Mouse (Mus musculus) lung, embryonic 14.5 days (tissue): ENCODE results near the gene Jmjd1c. TPM values are rescaled to one million over a fixed set of nuclear protein-coding genes. Genes with fewer than 3 reads are reported as not detected.

ENCODE experiments used
- ATAC-seq: fragments of 200-750 bp; cut with Nextera tagmentation; 2 replicates; pipeline ENCODE4 v1.8.0; 2017; ENCODE audit warnings: mild to moderate bottlenecking, moderate TSS enrichment, moderate library complexity; ENCODE audit not compliant: insufficient read depth
- DNase-seq: peaks from one replicate; pipeline ENCODE4 v3.0.0-alpha.2; 2015
- H3K27ac ChIP-seq: fragments of 300-500 bp; sonication (generic); 2 replicates; pipeline ENCODE4 v1.5.1; 2014; ENCODE audit warnings: low read depth, mild to moderate bottlenecking, moderate library complexity
- H3K27me3 ChIP-seq: fragments of 300-500 bp; sonication (generic); 2 replicates; pipeline ENCODE4 v1.6.1; 2014; ENCODE audit warnings: low read length, control low read depth; ENCODE audit not compliant: insufficient read depth
- H3K36me3 ChIP-seq: fragments of 300-500 bp; sonication (generic); 2 replicates; pipeline ENCODE4 v1.6.1; 2014; ENCODE audit warnings: control low read depth; ENCODE audit not compliant: insufficient read depth
- H3K4me1 ChIP-seq: fragments of 300-500 bp; sonication (generic); 2 replicates; pipeline ENCODE4 v1.6.1; 2014; ENCODE audit warnings: antibody characterized with exemption, control low read depth; ENCODE audit not compliant: insufficient read depth
- H3K4me2 ChIP-seq: fragments of 300-500 bp; sonication (generic); 2 replicates; pipeline ENCODE4 v1.6.1; 2014; ENCODE audit warnings: mild to moderate bottlenecking
- H3K4me3 ChIP-seq: fragments of 300-500 bp; sonication (generic); 2 replicates; pipeline ENCODE4 v1.5.1; 2014; ENCODE audit warnings: low read depth, low read length
- H3K9ac ChIP-seq: fragments of 300-500 bp; sonication (generic); 2 replicates; pipeline ENCODE4 v1.6.1; 2014
- H3K9me3 ChIP-seq: fragments of 300-500 bp; sonication (generic); 2 replicates; pipeline ENCODE4 v1.6.1; 2016; ENCODE audit warnings: low read depth, low read length, control low read depth
- CTCF ChIP-seq: IDR thresholded peaks from 2 replicates; pipeline ENCODE4 v1.5.1; 2016; ENCODE audit warnings: antibody characterized with exemption, low read depth
- WGBS: fragments of 180-500 bp; shearing (Covaris S2); extraction: QIAGEN DNeasy Blood & Tissue Kit; methylation state at CpG from one replicate; pipeline ENCODE4 v1.1.7; 2014; 5-methylcytosine and 5-hydroxymethylcytosine counted together
- polyA plus RNA-seq: library from polyadenylated mRNA; unstranded; fragments of >200 nt; fragmentation: Nextera tagmentation; extraction: Ambion mirVana; gene quantifications from 2 replicates; pipeline ENCODE4 v1.2.1, GENCODE M21; 2014

Jmjd1c gene
- polyA plus RNA-seq, 1 experiment from 2014 or later: 34.9 TPM

DNA sequence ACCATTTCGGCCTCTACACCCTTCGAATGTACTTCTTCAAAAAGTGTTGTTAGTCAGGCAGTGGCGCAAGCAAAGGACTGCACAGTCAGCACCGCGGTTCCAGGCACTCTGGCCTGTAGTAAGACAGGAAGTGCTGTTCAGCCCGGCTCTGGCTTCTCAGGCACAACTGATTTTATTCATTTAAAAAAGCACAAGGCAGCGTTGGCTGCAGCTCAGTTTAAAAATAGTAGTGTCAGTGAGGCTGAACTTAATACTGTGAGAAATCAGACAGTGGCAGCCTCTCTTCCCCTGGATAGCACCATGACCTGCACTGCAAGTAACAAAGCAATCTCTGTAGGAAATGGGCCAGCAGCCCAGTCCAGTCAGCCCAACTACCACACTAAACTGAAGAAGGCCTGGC is 130.2 kb downstream of the Jmjd1c start:
- Histone ChIP-seq H3K4me2 (no peak overlapping the region), H3K27me3 (no peaks in the 10 kb centered on the region), H3K27ac (peak overlapping the region; percentile 54; the same call in 1 of the 2 replicates), H3K9me3 (no peaks in the 10 kb centered on the region), H3K9ac (no peak overlapping the region), H3K4me1 (no peaks in the 10 kb centered on the region), H3K36me3 (peaks cover 45% of the 10 kb centered on the region), H3K4me3 (no peak overlapping the region)
- ATAC-seq (no peak), DNase-seq (peak; percentile 55)
- no peak for TF ChIP-seq CTCF
- WGBS: 62% methylated on average over 7 of the region's 7 CpGs

GRCm38 (mm10) chr10:67226543-67226942 is 130.6 kb downstream of the Jmjd1c start:
- Histone ChIP-seq H3K4me2 (no peak overlapping the region), H3K27me3 (no peaks in the 10 kb centered on the region), H3K36me3 (peaks cover 47% of the 10 kb centered on the region), H3K27ac (peak overlapping the region; percentile 54; the same call in 1 of the 2 replicates), H3K9me3 (no peaks in the 10 kb centered on the region), H3K4me1 (no peaks in the 10 kb centered on the region), H3K4me3 (no peak overlapping the region), H3K9ac (no peak overlapping the region)
- no peak for DNase-seq
- no peak for TF ChIP-seq CTCF
- 81% methylated on average over 14 of the region's 14 CpGs for WGBS
- no peak for ATAC-seq

GRCm38 (mm10) chr10:67230439-67230838 is 134.5 kb downstream of the Jmjd1c start:
- H3K4me1 ChIP-seq: no peaks in the 10 kb centered on the region
- 78% methylated on average over 6 of the region's 6 CpGs for WGBS
- peaks cover 53% of the 10 kb centered on the region for H3K36me3 ChIP-seq
- no peaks in the 10 kb centered on the region for H3K27me3 ChIP-seq
- H3K4me3 ChIP-seq: no peak overlapping the region
- no peak for TF ChIP-seq CTCF
- H3K9ac ChIP-seq: no peak overlapping the region
- DNase-seq (no peak), ATAC-seq (no peak)
- H3K4me2 ChIP-seq: no peak overlapping the region
- H3K9me3 ChIP-seq: no peaks in the 10 kb centered on the region
- H3K27ac ChIP-seq: no peak overlapping the region

DNA sequence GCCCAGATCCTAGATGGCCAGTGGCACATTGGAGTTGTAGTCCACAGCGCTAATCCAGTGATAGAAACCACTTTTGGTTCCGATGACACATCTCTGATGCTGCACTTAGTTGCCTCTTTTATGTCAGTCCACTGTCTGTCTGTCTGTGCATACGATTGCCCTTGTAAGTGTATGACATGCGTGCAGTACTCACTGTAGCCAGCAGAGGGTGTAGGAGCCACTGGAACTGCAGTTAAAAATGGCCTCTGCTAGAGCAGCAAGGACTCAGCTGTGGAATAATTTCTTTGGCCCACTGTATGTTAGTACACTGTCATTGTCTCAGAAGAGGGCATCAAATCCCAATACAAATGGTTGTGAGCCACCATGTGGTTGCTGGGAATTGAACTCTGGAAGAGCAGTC is 151.2 kb downstream of the Jmjd1c start:
- Histone ChIP-seq H3K27me3 (no peaks in the 10 kb centered on the region), H3K4me3 (no peak overlapping the region), H3K4me2 (no peak overlapping the region), H3K4me1 (no peaks in the 10 kb centered on the region), H3K9me3 (no peaks in the 10 kb centered on the region), H3K9ac (no peak overlapping the region), H3K27ac (no peak overlapping the region), H3K36me3 (peaks cover 60% of the 10 kb centered on the region)
- 92% methylated on average over 4 of the region's 4 CpGs for WGBS
- peak; percentile 69 for TF ChIP-seq CTCF
- ATAC-seq: no peak
- peak; percentile 63 for DNase-seq

GRCm38 (mm10) chr10:67249486-67249885 is 153.6 kb downstream of the Jmjd1c start:
- no peak overlapping the region for H3K27ac ChIP-seq

GRCm38 (mm10) chr10:67250846-67251245 is 154.9 kb downstream of the Jmjd1c start:
- WGBS: 92% methylated on average over 6 of the region's 6 CpGs
- Histone ChIP-seq H3K27ac (no peak overlapping the region), H3K4me1 (no peaks in the 10 kb centered on the region), H3K27me3 (no peaks in the 10 kb centered on the region), H3K36me3 (peaks cover 55% of the 10 kb centered on the region), H3K4me3 (no peak overlapping the region), H3K4me2 (no peak overlapping the region), H3K9ac (no peak overlapping the region), H3K9me3 (no peaks in the 10 kb centered on the region)
- TF ChIP-seq CTCF: no peak
- no peak for DNase-seq
- no peak for ATAC-seq

More at GRCm38 (mm10) chr10:67249486-67249885, 153.6 kb downstream of the Jmjd1c start:
- no peak for ATAC-seq
- H3K27me3 ChIP-seq: no peaks in the 10 kb centered on the region
- no peaks in the 10 kb centered on the region for H3K9me3 ChIP-seq
- no peak for TF ChIP-seq CTCF
- no peak overlapping the region for H3K9ac ChIP-seq
- no peak for DNase-seq
- WGBS: 96% methylated on average over 2 of the region's 2 CpGs
- H3K36me3 ChIP-seq: peaks cover 59% of the 10 kb centered on the region
- H3K4me1 ChIP-seq: no peaks in the 10 kb centered on the region
- H3K4me3 ChIP-seq: no peak overlapping the region
- H3K4me2 ChIP-seq: no peak overlapping the region

GRCm38 (mm10) chr10:67252353-67252752 is 156.4 kb downstream of the Jmjd1c start:
- Histone ChIP-seq H3K27ac (no peak overlapping the region), H3K9me3 (no peaks in the 10 kb centered on the region), H3K4me1 (no peaks in the 10 kb centered on the region), H3K4me3 (no peak overlapping the region), H3K9ac (no peak overlapping the region), H3K4me2 (no peak overlapping the region), H3K36me3 (peaks cover 53% of the 10 kb centered on the region), H3K27me3 (no peaks in the 10 kb centered on the region)
- no peak for TF ChIP-seq CTCF
- ATAC-seq (no peak), DNase-seq (no peak)
- WGBS: 66% methylated on average over 5 of the region's 5 CpGs

DNA sequence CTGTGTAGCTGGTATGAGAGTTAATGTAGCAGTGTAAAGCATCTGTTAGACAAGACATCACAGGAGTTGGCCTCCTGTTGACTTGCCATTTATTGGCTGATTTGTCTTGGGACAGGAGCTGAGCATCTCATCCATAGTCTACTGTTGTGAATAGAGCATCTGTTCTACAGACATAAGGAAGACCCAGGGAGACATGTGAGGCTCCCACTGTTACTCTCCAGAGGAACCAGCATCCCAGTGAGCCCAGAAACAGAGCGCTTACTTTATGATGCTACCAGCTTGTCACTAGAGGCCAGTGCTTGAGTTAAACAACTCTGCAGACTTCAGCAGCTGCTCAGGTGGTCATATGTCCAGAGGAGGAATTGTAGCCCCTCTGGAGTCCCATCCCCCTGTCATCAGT is 157.2 kb downstream of the Jmjd1c start:
- ATAC-seq (no peak), DNase-seq (no peak)
- no peak overlapping the region for H3K27ac ChIP-seq
- H3K4me2 ChIP-seq: no peak overlapping the region
- no peaks in the 10 kb centered on the region for H3K4me1 ChIP-seq
- peaks cover 55% of the 10 kb centered on the region for H3K36me3 ChIP-seq
- H3K9ac ChIP-seq: no peak overlapping the region
- 91% methylated on average over 1 of the region's 1 CpGs for WGBS
- H3K4me3 ChIP-seq: no peak overlapping the region
- H3K27me3 ChIP-seq: no peaks in the 10 kb centered on the region
- no peaks in the 10 kb centered on the region for H3K9me3 ChIP-seq
- TF ChIP-seq CTCF: no peak
